Mouse (Mus musculus): ENCODE measurements around the gene Map4k1. TPM values are rescaled to one million over a fixed set of nuclear protein-coding genes. Genes with fewer than 3 reads are reported as not detected.

Map4k1 gene
- total RNA-seq, 2 experiments from 2014 or later: 0.96 to 2.4 TPM

Small RNA genes lying within 50 kb of the gene (microRNA-seq; reads per million reads assigned to microRNA genes)
- 0 reads per million in 2 experiments for gene Gm44408 (ENCODE audit: borderline number of aligned reads in 2 of 2)

Other genes starting within 250 kb of the Map4k1 start
- 10 to 100 TPM; 72.4 to 79.4 TPM for gene Mrps12, start 240.2 kb upstream of the Map4k1 start, total RNA-seq (2021)
- 10 to 100 TPM; 15.6 to 17.2 TPM for gene Sars2, start 240.1 kb upstream of the Map4k1 start, total RNA-seq (2021)
- not detected for gene Ccer2, start 225.9 kb upstream of the Map4k1 start, total RNA-seq (2021)
- gene Sirt2, start 215.3 kb upstream of the Map4k1 start, total RNA-seq (2021): 10 to 100 TPM; 78.1 to 86.7 TPM
- 10 to 100 TPM; 44.0 to 55.4 TPM for gene Nfkbib, start 214.5 kb upstream of the Map4k1 start, total RNA-seq (2021)
- 1 to 10 TPM; 2.6 to 3.2 TPM for gene Rinl, start 193.1 kb upstream of the Map4k1 start, total RNA-seq (2021)
- gene Hnrnpl, start 173.5 kb upstream of the Map4k1 start, total RNA-seq (2021): 100 to 1,000 TPM; 327 to 346 TPM
- gene Ech1, start 156.8 kb upstream of the Map4k1 start, total RNA-seq (2021): 100 to 1,000 TPM; 474 to 780 TPM
- gene Lgals4, start 148.2 kb upstream of the Map4k1 start, total RNA-seq (2021): 10 to 100 TPM; 10.3 to 14.0 TPM
- gene Lgals7, start 118.2 kb upstream of the Map4k1 start, total RNA-seq (2021): under 1 TPM in 1 of 2 experiments, not detected in 1; 0.54 TPM
- gene Capn12, start 100.6 kb upstream of the Map4k1 start, total RNA-seq (2021): under 1 TPM; 0.16 to 0.17 TPM
- 100 to 1,000 TPM; 197 to 233 TPM for gene Actn4, start 19.7 kb upstream of the Map4k1 start, total RNA-seq (2021)
- 100 to 1,000 TPM; 227 to 253 TPM for gene Eif3k, start 186 bp upstream of the Map4k1 start, total RNA-seq (2021)
- gene Ryr1, start 143.1 kb downstream of the Map4k1 start, total RNA-seq (2021): 1 to 10 TPM in 1 of 2 experiments, under 1 TPM in 1; 0.23 to 1.0 TPM
- gene Rasgrp4, start 152.8 kb downstream of the Map4k1 start, total RNA-seq (2021): 1 to 10 TPM; 1.4 to 1.9 TPM
- gene Fam98c, start 174.2 kb downstream of the Map4k1 start, total RNA-seq (2021): 1 to 10 TPM; 9.1 to 9.8 TPM
- under 1 TPM; 0.64 to 0.83 TPM for gene Ggn, start 188.2 kb downstream of the Map4k1 start, total RNA-seq (2021)
- 1 to 10 TPM; 5.3 to 7.0 TPM for gene Spred3, start 188.4 kb downstream of the Map4k1 start, total RNA-seq (2021)
- 100 to 1,000 TPM; 180 to 223 TPM for gene Psmd8, start 198.7 kb downstream of the Map4k1 start, total RNA-seq (2021)
- under 1 TPM; 0.66 to 0.90 TPM for gene Catsperg1, start 232.0 kb downstream of the Map4k1 start, total RNA-seq (2021)

Data from adrenal gland, adult 18-20 months (tissue).